Mouse (Mus musculus): ENCODE measurements around the gene Tbc1d2b.

Gene Tbc1d2b

GRCm38 (mm10) chr9:90164670-90165453 is 105.7 kb downstream of the Tbc1d2b start:
- no peak for DNase-seq

DNA sequence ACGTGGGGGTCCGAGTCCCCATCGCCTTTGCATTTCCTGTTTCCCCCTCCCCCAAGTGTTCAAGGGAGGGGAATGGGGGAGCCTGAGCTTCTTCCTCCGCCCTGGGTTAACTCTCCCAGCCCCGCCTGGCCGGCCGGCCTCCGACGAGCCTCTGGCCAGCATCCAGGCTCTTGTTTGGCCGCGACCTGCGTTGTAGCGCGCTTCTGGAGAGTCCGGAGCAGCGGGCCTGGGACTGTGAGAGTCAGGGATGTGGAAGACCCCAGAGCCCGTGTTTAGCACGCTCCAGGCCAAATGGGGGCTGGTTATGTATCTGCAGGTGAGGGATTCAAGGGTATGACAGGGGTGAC is 106.9 kb downstream of the Tbc1d2b start:
- DNase-seq: peak; percentile 47

DNA sequence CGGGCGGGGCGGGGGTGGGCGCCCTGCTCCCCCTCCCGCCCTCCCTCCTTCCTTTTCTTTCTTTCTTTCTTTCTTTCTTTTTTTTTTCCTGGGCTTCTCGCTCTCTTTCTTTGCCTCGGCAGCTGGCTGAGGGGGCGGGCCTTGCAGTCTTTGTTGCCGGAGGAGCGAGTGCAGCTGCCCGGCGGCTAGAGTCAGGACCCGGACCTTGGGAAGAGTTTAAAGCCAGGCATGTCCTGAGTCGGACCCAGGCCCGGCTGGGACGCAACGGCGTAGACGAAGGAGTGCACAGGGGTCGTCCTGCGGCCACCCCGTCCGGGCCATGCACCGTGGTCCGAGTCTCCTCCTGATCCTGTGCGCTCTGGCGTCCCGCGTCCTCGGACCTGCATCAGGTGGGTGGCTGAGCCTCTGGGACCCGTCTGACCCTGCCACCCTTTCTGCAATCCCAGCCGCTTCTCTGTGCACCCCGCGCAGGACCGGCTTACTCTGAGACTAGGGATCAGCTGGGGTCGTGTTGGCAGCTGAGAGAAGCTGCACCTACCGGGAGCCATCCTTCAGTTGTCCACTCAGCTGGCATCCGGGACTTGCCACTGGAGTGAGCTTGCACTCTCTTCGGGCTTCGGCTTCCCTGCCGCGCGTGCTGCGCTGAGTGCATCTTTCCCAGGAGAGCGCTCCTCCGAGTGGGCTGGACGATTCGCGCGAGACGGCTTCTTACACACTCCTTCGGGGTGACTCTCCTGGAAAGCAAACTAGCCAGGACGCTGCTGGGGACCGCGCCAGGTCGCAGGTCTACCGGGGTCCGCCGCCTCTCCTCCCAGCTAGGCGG is 107.5 kb downstream of the Tbc1d2b start, which contains the start of gene Adamts7:
TSS of gene Adamts7 (plus strand) at position 144 of the 823 bp plus-strand sequence.
- peak; percentile 56 for DNase-seq

- DNase-seq: peak; percentile 61
These were observed 108.2 kb downstream of the Tbc1d2b start for GRCm38 (mm10) chr9:90162243-90162925.
